Mouse (Mus musculus) C2C12 (cell line): ENCODE results near the gene Krt82. TPM values are rescaled to one million over a fixed set of nuclear protein-coding genes. Genes with fewer than 3 reads are reported as not detected.

Source experiments
- H3K27me3 ChIP-seq: one replicate; pipeline ENCODE4 v1.6.1; 2011; ENCODE audit not compliant: control insufficient read depth, insufficient read depth, insufficient read length
- H3K36me3 ChIP-seq: one replicate; pipeline ENCODE4 v1.6.1; 2011; ENCODE audit not compliant: control insufficient read depth, insufficient read depth
- H3K4me3 ChIP-seq: one replicate; pipeline ENCODE4 v1.5.1; 2011; ENCODE audit warnings: mild to moderate bottlenecking, control low read depth; ENCODE audit not compliant: poor library complexity, insufficient read depth, severe bottlenecking
- H3K79me2 ChIP-seq: one replicate; pipeline ENCODE4 v1.6.1; 2011; ENCODE audit not compliant: control insufficient read depth, insufficient read depth
- H3K79me3 ChIP-seq: one replicate; pipeline ENCODE4 v1.6.1; 2011; ENCODE audit warnings: low read depth, control low read depth
- H3ac ChIP-seq: one replicate; pipeline ENCODE3; 2011; ENCODE audit warnings: low read depth; ENCODE audit not compliant: control insufficient read depth, insufficient read length
- CEBPB ChIP-seq: IDR thresholded peaks from one replicate; pipeline ENCODE4 v1.6.1; 2011; ENCODE audit warnings: low read depth, mild to moderate bottlenecking, control low read depth, moderate library complexity
- CTCF ChIP-seq: IDR thresholded peaks from one replicate; pipeline ENCODE4 v1.5.1; 2011; ENCODE audit not compliant: control insufficient read depth, insufficient read depth, insufficient read length
- FOSL1 ChIP-seq: IDR thresholded peaks from one replicate; pipeline ENCODE4 v1.8.0; 2011; ENCODE audit warnings: mild to moderate bottlenecking, low read length; ENCODE audit not compliant: poor library complexity, insufficient read depth, severe bottlenecking
- MAX ChIP-seq: IDR thresholded peaks from one replicate; pipeline ENCODE4 v1.6.1; 2011; ENCODE audit warnings: mild to moderate bottlenecking, control low read depth
- MYOD1 ChIP-seq: IDR thresholded peaks from one replicate; pipeline ENCODE4 v1.6.1; 2011; ENCODE audit warnings: low read depth; ENCODE audit not compliant: control insufficient read depth, insufficient read length
- MYOG ChIP-seq: IDR thresholded peaks from one replicate; pipeline ENCODE4 v1.6.1; 2011; ENCODE audit not compliant: control insufficient read depth, insufficient read length; ENCODE audit errors: extremely low read depth
- USF1 ChIP-seq: IDR thresholded peaks from one replicate; pipeline ENCODE4 v1.6.1; 2011; ENCODE audit warnings: low read depth, mild to moderate bottlenecking, control low read depth, moderate library complexity
- microRNA-seq: library from miRNA; unstranded; fragments of <30 nt; microRNA quantifications from one replicate; pipeline ENCODE4, GENCODE M21; 2019; ENCODE audit warnings: borderline microRNAs expressed
- polyA plus RNA-seq: library from polyadenylated mRNA; unstranded; fragments of >200 nt; fragmentation: generic; extraction: Trizol; gene quantifications from one replicate; pipeline ENCODE4 v1.2.1, GENCODE M21; 2012; ENCODE audit warnings: missing spikeins

Gene Krt82
- polyA plus RNA-seq, 1 experiment: not detected

GRCm38 (mm10) chr15:101497181-101497580 lies 53.3 kb downstream of the Krt82 start:
- H3K36me3 ChIP-seq: no peaks in the 10 kb centered on the region
- H3K79me2 ChIP-seq: no peaks in the 10 kb centered on the region
- TF ChIP-seq MYOD1 (no peak), CTCF (peak; percentile 50), CEBPB (no peak), FOSL1 (no peak), MAX (no peak)
- no peaks in the 10 kb centered on the region for H3K79me3 ChIP-seq
- peaks cover 33% of the 10 kb centered on the region for H3K27me3 ChIP-seq
- H3K4me3 ChIP-seq: no peak overlapping the region
- no peak overlapping the region for H3ac ChIP-seq

GRCm38 (mm10) chr15:101495266-101495665 lies 55.2 kb downstream of the Krt82 start:
- Histone ChIP-seq H3ac (no peak overlapping the region), H3K36me3 (no peaks in the 10 kb centered on the region), H3K79me2 (no peaks in the 10 kb centered on the region), H3K4me3 (no peak overlapping the region), H3K79me3 (no peaks in the 10 kb centered on the region), H3K27me3 (peaks cover 38% of the 10 kb centered on the region)
- no peak for TF ChIP-seq MYOG
- no peak for TF ChIP-seq CTCF
- no peak for TF ChIP-seq MYOD1
- no peak for TF ChIP-seq MAX
- no peak for TF ChIP-seq USF1
- no peak for TF ChIP-seq CEBPB
- TF ChIP-seq FOSL1: no peak

- TF ChIP-seq FOSL1 (no peak), USF1 (no peak), CEBPB (no peak), MYOD1 (no peak), CTCF (no peak)
- Histone ChIP-seq H3ac (no peak overlapping the region), H3K27me3 (peaks cover 48% of the 10 kb centered on the region), H3K36me3 (no peaks in the 10 kb centered on the region), H3K4me3 (no peak overlapping the region), H3K79me3 (no peaks in the 10 kb centered on the region), H3K79me2 (no peaks in the 10 kb centered on the region)
These were observed 56.3 kb downstream of the Krt82 start for GRCm38 (mm10) chr15:101494203-101494602.

GRCm38 (mm10) chr15:101493713-101494112 lies 56.8 kb downstream of the Krt82 start:
- Histone ChIP-seq H3K79me3 (no peaks in the 10 kb centered on the region), H3ac (no peak overlapping the region), H3K27me3 (peaks cover 53% of the 10 kb centered on the region), H3K4me3 (no peak overlapping the region), H3K36me3 (no peaks in the 10 kb centered on the region), H3K79me2 (no peaks in the 10 kb centered on the region)
- no peak for TF ChIP-seq FOSL1
- no peak for TF ChIP-seq MAX
- TF ChIP-seq CTCF: no peak
- no peak for TF ChIP-seq USF1
- TF ChIP-seq MYOD1: no peak
- no peak for TF ChIP-seq CEBPB
- TF ChIP-seq MYOG: no peak

- H3ac ChIP-seq: no peak overlapping the region
- no peaks in the 10 kb centered on the region for H3K79me3 ChIP-seq
- H3K79me2 ChIP-seq: no peaks in the 10 kb centered on the region
- no peak overlapping the region for H3K4me3 ChIP-seq
- H3K27me3 ChIP-seq: peaks cover 63% of the 10 kb centered on the region
- no peaks in the 10 kb centered on the region for H3K36me3 ChIP-seq
- TF ChIP-seq CEBPB: no peak
- peak; percentile 80 for TF ChIP-seq USF1
These were observed 57.7 kb downstream of the Krt82 start for GRCm38 (mm10) chr15:101492718-101493117.

- Histone ChIP-seq H3K4me3 (no peak within 1 kb of the TSS), H3K36me3 (no peaks in the 10 kb centered on the region), H3ac (no peak within 1 kb of the TSS), H3K79me2 (no peaks in the 10 kb centered on the region), H3K79me3 (no peaks in the 10 kb centered on the region), H3K27me3 (peaks cover 71% of the 10 kb centered on the region)
- TF ChIP-seq CEBPB (no peak), MYOD1 (no peak), MYOG (no peak), FOSL1 (no peak)
These were observed 59.0 kb downstream of the Krt82 start, which contains the start of gene Krt83 for GRCm38 (mm10) chr15:101491431-101491830. Krt83 (minus strand) TSS chr15:101491512.

Small RNAs within 50 kb of the gene (microRNA-seq; reads per million reads assigned to microRNA genes)
- gene Gm44393 (not detected), gene Gm44460 (not detected)

Other genes starting within 250 kb of the Krt82 start
- 10.1 TPM for gene Krt80, start 180.5 kb downstream of the Krt82 start, polyA plus RNA-seq
- 0.04 TPM for gene Krt7, start 139.6 kb downstream of the Krt82 start, polyA plus RNA-seq
- not detected for gene Krt87, start 111.9 kb downstream of the Krt82 start, polyA plus RNA-seq
- not detected for gene Krt88, start 102.9 kb downstream of the Krt82 start, polyA plus RNA-seq
- gene Krt81, start 86.9 kb downstream of the Krt82 start, polyA plus RNA-seq: not detected
- not detected for gene Krt86, start 77.2 kb downstream of the Krt82 start, polyA plus RNA-seq
- gene Krt83, start 59.2 kb downstream of the Krt82 start, polyA plus RNA-seq: not detected
- gene Gm49425, start 33.4 kb downstream of the Krt82 start, polyA plus RNA-seq: not detected
- not detected for gene Krt84, start 17.8 kb downstream of the Krt82 start, polyA plus RNA-seq
- not detected for gene Krt90, start 12.3 kb upstream of the Krt82 start, polyA plus RNA-seq
- gene Krt75, start 23.2 kb upstream of the Krt82 start, polyA plus RNA-seq: not detected
- gene Gm5414, start 77.5 kb upstream of the Krt82 start, polyA plus RNA-seq: not detected
- not detected for gene Gm5478, start 96.7 kb upstream of the Krt82 start, polyA plus RNA-seq
- not detected for gene Krt6b, start 129.6 kb upstream of the Krt82 start, polyA plus RNA-seq
- gene Krt6a, start 143.6 kb upstream of the Krt82 start, polyA plus RNA-seq: not detected
- gene Krt5, start 162.2 kb upstream of the Krt82 start, polyA plus RNA-seq: 0.02 TPM
- not detected for gene Krt71, start 192.4 kb upstream of the Krt82 start, polyA plus RNA-seq
- gene Krt72, start 235.8 kb upstream of the Krt82 start, polyA plus RNA-seq: not detected